Mouse (Mus musculus): ENCODE data around the gene Mdga2. TPM values are rescaled to one million over a fixed set of nuclear protein-coding genes. Genes with fewer than 3 reads are reported as not detected.
A peak's percentile ranks its signal among the peaks of the same experiment; 100 is the strongest.

The Mdga2 gene
- polyA plus RNA-seq, 1 experiment from 2014 or later: 0.14 TPM

DNA sequence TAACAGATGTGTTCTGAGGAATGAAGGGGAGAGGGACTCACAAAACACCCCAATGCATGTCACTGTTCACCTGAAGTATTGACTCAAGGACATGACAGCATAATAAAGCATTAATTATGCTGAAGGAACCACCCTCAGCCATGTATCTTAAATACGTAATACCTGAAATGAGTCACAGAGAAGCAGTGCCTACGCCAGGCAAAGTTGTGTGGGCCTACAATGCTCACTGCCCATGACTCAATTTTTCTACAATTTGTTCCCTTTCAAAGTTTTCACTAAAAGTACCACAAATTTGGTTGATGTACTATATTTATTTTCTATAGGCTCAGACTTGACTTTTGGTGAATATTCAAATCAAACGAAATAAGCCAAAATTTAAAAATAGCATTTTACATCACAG lies 80.7 kb downstream of the Mdga2 start:
- Histone ChIP-seq H3K4me3 (no peak overlapping the region), H3K36me3 (no peaks in the 10 kb centered on the region), H3K9ac (no peak overlapping the region)

DNA sequence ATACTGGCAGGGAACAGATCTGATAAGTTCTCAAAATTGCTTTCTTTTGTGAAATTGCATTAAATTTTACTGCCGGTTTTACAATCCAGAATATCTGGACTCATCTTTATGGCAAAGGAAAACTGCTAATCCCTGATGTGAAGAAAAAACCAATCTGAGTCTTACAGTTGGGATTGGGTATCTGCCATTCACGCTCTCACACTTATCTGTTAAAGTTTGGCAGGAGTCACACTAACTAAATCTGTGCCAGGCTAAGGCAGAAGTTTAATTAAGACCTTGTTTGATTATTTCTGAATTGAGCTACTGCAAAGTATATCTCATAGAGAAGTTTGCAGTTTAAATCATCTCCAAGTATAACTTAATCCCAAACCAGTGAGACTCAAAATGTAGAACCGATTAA lies 82.2 kb downstream of the Mdga2 start:
- no peak overlapping the region for H3K4me2 ChIP-seq
- H3K9ac ChIP-seq: no peak overlapping the region
- no peaks in the 10 kb centered on the region for H3K36me3 ChIP-seq
- WGBS (ENCODE audit: insufficient replicate concordance): 76% methylated on average over 3 of the region's 3 CpGs
- H3K4me1 ChIP-seq: no peaks in the 10 kb centered on the region
- ATAC-seq: no peak
- H3K27me3 ChIP-seq (replicated peaks): no peaks in the 10 kb centered on the region
- H3K27ac ChIP-seq: no peak overlapping the region
- no peaks in the 10 kb centered on the region for H3K9me3 ChIP-seq (replicated peaks)
- no peak overlapping the region for H3K4me3 ChIP-seq

More for the DNA sequence above, 80.7 kb downstream of the Mdga2 start:
- no peaks in the 10 kb centered on the region for H3K4me1 ChIP-seq
- H3K27me3 ChIP-seq (replicated peaks): no peaks in the 10 kb centered on the region
- no peak for ATAC-seq
- no peaks in the 10 kb centered on the region for H3K9me3 ChIP-seq (replicated peaks)
- WGBS (ENCODE audit: insufficient replicate concordance): 69% methylated on average over 3 of the region's 3 CpGs
- no peak overlapping the region for H3K4me2 ChIP-seq
- H3K27ac ChIP-seq: no peak overlapping the region

DNA sequence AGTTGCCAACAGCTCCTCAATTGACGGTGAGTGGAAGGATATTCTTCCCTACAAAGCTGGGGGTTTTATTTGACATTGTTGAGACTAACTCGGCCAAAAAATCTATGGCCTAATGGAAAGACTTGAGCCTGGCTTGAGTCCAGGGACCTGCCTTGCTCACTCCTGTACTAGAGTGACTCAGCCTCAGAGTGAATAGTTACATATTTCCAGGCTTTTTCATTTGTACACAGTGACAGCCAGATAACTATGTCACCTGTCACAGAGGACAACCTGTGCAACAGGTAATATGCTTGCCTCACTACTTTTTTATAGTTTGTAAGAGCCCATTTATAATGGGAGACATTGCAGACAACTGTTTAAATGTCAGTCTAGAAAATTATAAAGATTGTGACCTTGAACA lies 94.9 kb downstream of the Mdga2 start:
- no peak overlapping the region for H3K4me3 ChIP-seq
- H3K4me2 ChIP-seq: no peak overlapping the region
- H3K9ac ChIP-seq: no peak overlapping the region
- no peaks in the 10 kb centered on the region for H3K27me3 ChIP-seq (replicated peaks)
- ATAC-seq: no peak
- H3K4me1 ChIP-seq: no peaks in the 10 kb centered on the region
- no peak overlapping the region for H3K27ac ChIP-seq
- WGBS (ENCODE audit: insufficient replicate concordance): 58% methylated on average over 2 of the region's 2 CpGs
- H3K36me3 ChIP-seq: no peaks in the 10 kb centered on the region
- H3K9me3 ChIP-seq (replicated peaks): no peaks in the 10 kb centered on the region

DNA sequence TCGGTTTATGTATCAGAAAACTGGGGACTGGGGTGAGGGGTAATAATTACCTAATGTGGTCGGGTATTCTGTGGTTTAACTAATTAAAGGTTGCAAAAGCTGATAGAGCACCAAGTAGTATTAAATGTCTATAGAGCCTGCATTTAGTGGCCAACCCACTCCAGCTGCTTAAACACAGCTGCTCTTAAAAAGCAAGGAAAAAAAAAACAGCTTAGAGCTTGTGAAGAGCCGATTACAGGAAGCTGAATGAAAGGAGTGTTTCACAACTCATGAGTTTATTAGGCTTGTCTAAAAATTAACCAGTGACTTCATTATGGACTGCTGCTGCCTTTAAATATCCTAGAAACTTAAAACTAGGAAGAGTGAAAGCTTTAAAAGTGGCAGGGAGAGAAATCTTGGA lies 98.5 kb downstream of the Mdga2 start:
- Histone ChIP-seq H3K9ac (no peak overlapping the region), H3K4me3 (no peak overlapping the region), H3K4me2 (no peak overlapping the region), H3K27ac (no peak overlapping the region), H3K9me3 (replicated peaks) (no peaks in the 10 kb centered on the region), H3K4me1 (no peaks in the 10 kb centered on the region), H3K27me3 (replicated peaks) (no peaks in the 10 kb centered on the region), H3K36me3 (no peaks in the 10 kb centered on the region)
- ATAC-seq: no peak
- WGBS (ENCODE audit: insufficient replicate concordance): 64% methylated on average over 3 of the region's 3 CpGs

DNA sequence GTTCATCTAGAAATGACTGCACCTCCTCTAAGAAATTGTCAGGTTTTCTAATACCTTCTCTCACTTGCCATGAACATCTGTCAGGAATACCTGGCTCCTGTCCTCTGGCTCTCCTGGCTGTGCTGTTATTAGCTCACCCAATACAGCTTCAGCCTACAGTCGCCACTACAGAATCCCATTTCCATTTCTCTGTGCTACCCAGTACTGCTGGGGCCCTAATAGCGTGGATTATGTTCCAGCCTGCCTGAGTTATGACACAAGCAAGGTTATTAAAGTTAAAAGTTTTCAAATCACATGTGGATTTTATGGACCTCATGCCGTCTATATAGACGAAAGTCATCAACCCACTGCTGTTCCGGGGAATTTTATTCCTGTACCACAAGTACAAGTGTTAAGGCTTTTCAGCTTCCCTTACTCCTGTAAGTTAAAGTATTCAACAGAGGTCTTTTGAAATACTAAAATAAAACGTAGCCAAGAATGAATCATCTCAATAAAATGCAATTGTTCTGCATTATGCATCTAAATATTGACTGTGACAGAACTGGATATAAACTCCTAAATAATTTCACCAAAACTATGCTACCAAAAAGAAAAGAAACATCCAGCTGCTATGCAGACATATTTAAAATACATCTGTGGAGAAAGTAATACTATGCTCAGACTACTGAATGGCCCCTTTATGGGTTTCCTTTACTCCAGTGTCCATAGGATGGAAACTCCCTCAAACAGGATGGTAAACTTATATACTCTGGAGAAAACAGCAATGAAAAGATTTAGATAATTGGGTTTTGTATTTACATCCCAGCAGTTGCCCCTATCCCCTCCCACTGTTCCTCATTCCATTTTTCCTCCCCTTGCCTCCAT lies 103.5 kb downstream of the Mdga2 start:
- WGBS (ENCODE audit: insufficient replicate concordance): 63% methylated on average over 6 of the region's 6 CpGs
- H3K4me1 ChIP-seq: no peaks in the 10 kb centered on the region
- no peak for ATAC-seq
- no peaks in the 10 kb centered on the region for H3K27me3 ChIP-seq (replicated peaks)
- H3K36me3 ChIP-seq: no peaks in the 10 kb centered on the region
- H3K9ac ChIP-seq: no peak overlapping the region
- no peak overlapping the region for H3K4me3 ChIP-seq
- H3K9me3 ChIP-seq (replicated peaks): no peaks in the 10 kb centered on the region
- H3K27ac ChIP-seq: no peak overlapping the region
- H3K4me2 ChIP-seq: no peak overlapping the region

DNA sequence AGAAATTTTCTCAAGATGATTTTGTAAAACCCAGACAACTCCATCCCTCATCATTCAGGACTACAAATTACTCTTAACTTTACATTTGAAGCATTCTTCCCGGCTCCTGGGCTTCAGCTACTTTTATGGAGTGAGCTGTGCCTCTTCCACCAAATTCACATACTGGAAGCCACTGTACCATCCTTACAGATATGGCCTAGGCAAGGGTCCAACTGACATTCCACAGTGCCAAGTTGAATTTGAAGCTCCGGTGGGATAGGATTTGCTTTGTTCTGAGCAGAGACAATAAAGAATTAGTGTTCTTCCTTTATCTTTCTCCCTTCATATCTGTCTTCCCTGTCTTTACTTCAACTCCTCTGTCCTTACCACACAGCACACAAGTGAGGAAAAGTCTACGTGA lies 118.2 kb downstream of the Mdga2 start:
- Histone ChIP-seq H3K27ac (no peak overlapping the region), H3K36me3 (no peaks in the 10 kb centered on the region), H3K4me3 (no peak overlapping the region), H3K4me2 (no peak overlapping the region), H3K9ac (no peak overlapping the region), H3K27me3 (replicated peaks) (no peaks in the 10 kb centered on the region), H3K9me3 (replicated peaks) (no peaks in the 10 kb centered on the region), H3K4me1 (no peaks in the 10 kb centered on the region)
- 63% methylated on average over 3 of the region's 3 CpGs for WGBS (ENCODE audit: insufficient replicate concordance)
- ATAC-seq: no peak

DNA sequence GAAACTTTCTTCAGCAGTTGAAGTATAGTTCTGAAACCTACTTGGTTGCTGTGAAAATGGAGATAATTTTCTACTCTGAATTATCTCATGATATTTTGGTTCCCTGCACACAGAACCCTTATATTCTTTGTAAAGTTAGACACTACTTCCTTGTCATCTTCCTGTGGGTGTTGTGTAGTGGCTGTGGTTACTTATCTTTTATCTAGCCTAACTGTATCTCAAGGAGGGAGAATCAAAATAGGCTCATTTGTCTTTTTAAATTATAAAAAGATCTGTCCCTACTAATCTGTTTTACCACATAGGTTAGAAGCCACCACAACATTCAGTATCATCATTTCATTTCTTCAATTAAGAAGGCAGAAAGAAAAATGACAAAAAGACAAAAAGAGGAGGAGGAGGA lies 127.9 kb downstream of the Mdga2 start:
- Histone ChIP-seq H3K4me1 (no peaks in the 10 kb centered on the region), H3K4me2 (no peak overlapping the region), H3K27me3 (replicated peaks) (no peaks in the 10 kb centered on the region), H3K36me3 (no peaks in the 10 kb centered on the region), H3K4me3 (no peak overlapping the region), H3K27ac (no peak overlapping the region), H3K9ac (no peak overlapping the region), H3K9me3 (replicated peaks) (no peaks in the 10 kb centered on the region)
- no peak for ATAC-seq

DNA sequence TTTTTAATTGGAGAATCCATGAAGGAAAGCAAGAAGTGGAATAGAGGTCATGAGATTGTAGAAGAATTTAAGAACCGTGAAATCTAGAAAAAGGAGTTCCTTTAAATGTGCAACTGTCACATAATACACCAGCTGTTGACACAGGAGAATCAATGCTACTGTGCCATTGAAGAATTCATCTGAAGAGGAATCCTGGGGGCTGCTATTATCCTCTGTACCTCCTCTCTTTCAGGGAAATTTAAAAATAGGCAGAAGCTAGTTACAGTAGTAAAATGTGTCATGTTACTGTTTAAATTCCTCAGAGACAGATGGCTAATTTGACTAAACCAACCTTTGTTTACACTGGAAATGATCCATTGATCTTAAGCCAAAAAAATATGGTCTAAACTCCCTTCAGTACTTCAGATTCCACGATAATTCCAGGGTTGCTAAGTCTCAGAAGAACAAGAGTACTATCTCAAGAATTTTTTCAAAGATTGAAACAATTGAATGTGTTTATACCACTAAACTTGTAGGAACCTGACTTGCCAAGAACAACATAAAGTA lies 131.9 kb downstream of the Mdga2 start:
- H3K36me3 ChIP-seq: no peaks in the 10 kb centered on the region
- H3K4me2 ChIP-seq: no peak overlapping the region
- ATAC-seq: no peak
- no peak overlapping the region for H3K4me3 ChIP-seq
- no peaks in the 10 kb centered on the region for H3K9me3 ChIP-seq (replicated peaks)
- no peaks in the 10 kb centered on the region for H3K27me3 ChIP-seq (replicated peaks)
- 42% methylated on average over 2 of the region's 2 CpGs for WGBS (ENCODE audit: insufficient replicate concordance)
- H3K9ac ChIP-seq: no peak overlapping the region
- H3K4me1 ChIP-seq: no peaks in the 10 kb centered on the region
- H3K27ac ChIP-seq: no peak overlapping the region

DNA sequence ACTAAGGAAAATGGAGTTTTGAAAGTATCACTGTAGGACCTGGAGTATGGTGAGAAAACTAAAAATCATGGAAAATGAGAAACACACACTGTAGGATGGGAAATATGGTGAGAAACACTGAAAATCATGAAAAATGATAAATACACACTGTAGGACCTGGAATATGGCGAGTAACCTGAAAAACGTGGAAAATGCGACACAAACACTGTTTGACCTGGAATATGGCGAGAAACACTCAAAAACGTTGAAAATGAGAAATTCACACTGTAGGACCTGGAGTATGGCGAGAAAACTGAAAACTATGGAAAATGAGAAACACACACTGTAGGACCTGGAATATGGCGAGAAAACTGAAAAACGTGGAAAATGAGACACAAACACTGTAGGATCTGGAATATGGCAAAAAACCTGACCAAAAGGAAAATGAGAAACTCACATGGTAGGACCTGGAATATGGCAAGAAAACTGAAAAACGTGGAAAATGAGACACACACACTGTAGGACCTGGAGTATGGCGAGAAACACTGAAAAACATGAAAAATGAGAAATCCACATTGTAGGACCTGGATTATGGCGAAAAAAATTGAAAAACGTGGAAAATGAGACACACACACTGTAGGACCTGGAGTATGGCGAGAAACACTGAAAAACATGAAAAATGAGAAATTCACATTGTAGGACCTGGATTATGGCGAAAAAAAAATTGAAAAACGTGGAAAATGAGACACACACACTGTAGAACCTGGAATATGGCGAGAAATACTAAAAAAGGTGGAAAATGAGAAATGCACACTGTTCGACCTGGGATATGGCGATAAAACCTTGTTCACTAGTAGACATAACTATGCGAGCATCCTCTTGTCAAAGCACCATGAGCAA lies 163.0 kb downstream of the Mdga2 start:
- Histone ChIP-seq H3K27ac (no peak overlapping the region), H3K36me3 (no peaks in the 10 kb centered on the region), H3K27me3 (replicated peaks) (no peaks in the 10 kb centered on the region), H3K4me3 (no peak overlapping the region), H3K4me2 (no peak overlapping the region), H3K9me3 (replicated peaks) (peaks cover 5% of the 10 kb centered on the region; the same call in 1 of the 2 replicates), H3K4me1 (no peaks in the 10 kb centered on the region), H3K9ac (no peak overlapping the region)
- peak; percentile 88 for ATAC-seq
- 42% methylated on average over 19 of the region's 19 CpGs for WGBS (ENCODE audit: insufficient replicate concordance)

DNA sequence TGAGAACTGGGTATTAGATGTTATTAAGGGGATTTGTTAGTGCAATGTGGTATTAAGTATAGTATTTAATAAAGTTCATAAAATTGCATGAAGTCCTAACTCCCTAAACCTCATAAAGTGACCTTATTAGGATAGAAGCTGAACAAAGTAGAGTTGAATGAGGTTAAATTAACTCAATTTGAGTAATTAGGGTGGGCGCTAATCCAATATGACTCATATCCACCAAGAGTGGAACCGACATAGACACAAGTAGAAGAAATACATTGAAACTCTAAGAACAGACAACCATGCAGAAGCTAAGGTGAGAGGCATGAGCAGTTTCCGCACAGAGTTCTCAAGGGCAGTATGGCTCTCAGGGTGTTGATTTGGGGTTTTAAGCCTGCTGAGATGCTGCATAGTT lies 165.7 kb downstream of the Mdga2 start:
- Histone ChIP-seq H3K4me3 (no peak overlapping the region), H3K4me2 (no peak overlapping the region), H3K27ac (no peak overlapping the region), H3K9ac (no peak overlapping the region), H3K9me3 (replicated peaks) (peaks cover 5% of the 10 kb centered on the region; the same call in 1 of the 2 replicates), H3K36me3 (no peaks in the 10 kb centered on the region), H3K4me1 (no peaks in the 10 kb centered on the region), H3K27me3 (replicated peaks) (no peaks in the 10 kb centered on the region)
- WGBS (ENCODE audit: insufficient replicate concordance): 79% methylated on average over 3 of the region's 3 CpGs
- ATAC-seq: no peak

DNA sequence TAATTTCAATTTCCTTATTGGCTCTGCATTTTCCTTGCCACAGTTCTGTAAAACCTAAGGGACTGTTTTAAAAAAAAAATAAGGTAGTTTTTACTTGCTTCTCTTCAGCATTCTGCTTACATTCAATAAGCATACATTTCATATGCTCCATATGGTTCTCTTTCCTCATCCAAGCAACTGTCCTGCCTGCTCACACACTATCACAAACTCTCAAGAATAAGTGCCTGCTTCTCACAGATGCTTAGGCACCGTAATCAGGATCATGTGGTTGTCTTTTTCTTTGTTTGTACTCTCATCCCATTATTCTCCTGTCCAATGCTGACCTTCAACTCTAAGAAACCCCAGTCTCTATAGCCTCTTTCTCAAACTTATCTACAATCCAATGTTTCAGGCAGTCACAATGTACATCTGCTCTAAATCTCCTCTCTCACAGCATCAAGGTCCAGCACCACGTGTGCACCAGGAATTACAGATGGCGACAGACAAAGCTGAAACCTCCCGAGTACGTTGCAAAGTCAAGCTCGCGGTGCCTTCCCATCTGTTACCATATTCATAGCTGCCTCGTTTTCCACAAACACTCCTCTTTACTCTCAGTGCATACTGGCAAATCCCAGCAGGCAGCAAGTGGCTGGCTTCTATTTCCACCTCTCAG lies 177.1 kb downstream of the Mdga2 start:
- WGBS (ENCODE audit: insufficient replicate concordance): 65% methylated on average over 8 of the region's 8 CpGs
- no peak overlapping the region for H3K4me2 ChIP-seq
- H3K9ac ChIP-seq: no peak overlapping the region
- no peaks in the 10 kb centered on the region for H3K36me3 ChIP-seq
- no peak overlapping the region for H3K27ac ChIP-seq
- no peaks in the 10 kb centered on the region for H3K4me1 ChIP-seq
- no peaks in the 10 kb centered on the region for H3K27me3 ChIP-seq (replicated peaks)
- no peaks in the 10 kb centered on the region for H3K9me3 ChIP-seq (replicated peaks)
- no peak for ATAC-seq
- H3K4me3 ChIP-seq: no peak overlapping the region

DNA sequence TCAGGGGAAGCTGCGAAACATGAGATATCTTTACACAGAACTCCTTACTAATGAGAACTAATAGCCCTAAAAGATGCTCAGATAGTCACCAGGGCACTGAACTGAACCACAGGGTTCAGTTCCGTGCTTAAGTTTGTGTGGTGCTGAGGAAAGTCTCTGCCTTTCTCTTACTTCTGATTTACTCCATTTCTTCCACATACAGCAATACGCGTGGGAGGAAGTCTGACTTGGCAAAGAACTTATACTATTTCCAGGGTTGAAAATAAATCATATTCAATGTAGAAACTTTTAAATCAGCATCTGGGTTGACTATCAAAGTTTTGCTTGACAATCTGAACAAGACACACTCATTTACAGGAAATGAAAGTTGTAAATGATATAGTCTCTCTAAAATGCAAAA lies 180.5 kb downstream of the Mdga2 start:
- no peak overlapping the region for H3K4me2 ChIP-seq
- H3K4me3 ChIP-seq: no peak overlapping the region
- no peak overlapping the region for H3K9ac ChIP-seq
- no peak for ATAC-seq
- WGBS (ENCODE audit: insufficient replicate concordance): 76% methylated on average over 4 of the region's 4 CpGs
- H3K9me3 ChIP-seq (replicated peaks): no peaks in the 10 kb centered on the region
- no peak overlapping the region for H3K27ac ChIP-seq
- no peaks in the 10 kb centered on the region for H3K36me3 ChIP-seq
- no peaks in the 10 kb centered on the region for H3K4me1 ChIP-seq
- H3K27me3 ChIP-seq (replicated peaks): no peaks in the 10 kb centered on the region

Data from liver, embryonic 12.5 days (tissue).